Mouse (Mus musculus): ENCODE measurements at regions not wholly inside any gene's neighbourhood (a gene's known extent, or its start where the extent isn't known, plus 50 kb on each side); places are given as distances from the start of the nearest gene placed in this dataset.
A peak's percentile ranks its signal among the peaks of the same experiment; 100 is the strongest.

DNA sequence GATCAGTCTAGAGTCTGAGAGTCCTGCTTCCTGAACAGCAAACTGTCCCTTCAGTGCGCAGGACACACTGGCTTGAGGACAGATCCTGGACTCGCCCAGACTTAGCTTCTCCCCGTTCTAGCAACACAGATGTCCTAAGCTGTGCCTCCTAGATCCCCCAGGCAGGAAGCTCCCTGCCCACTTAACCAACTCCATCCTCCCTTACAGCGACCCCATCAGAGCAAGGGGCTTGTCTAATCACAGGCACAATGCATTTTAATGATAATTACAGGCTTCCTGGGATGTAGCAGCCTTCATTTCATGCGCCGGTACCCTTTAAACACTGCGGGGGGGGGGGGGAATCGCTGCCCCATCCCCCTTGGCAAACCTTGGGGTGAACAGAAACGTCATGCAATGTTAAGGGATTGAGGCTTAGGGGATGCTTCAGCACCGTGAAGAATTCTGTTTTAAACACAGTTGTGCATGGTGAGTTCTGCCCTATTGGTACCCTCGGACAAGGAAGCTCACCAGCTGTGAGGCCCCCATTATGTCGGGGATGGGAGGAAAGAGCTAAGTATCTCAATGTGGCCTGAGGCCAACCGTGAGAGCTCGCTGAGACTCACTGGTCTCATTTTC lies 213.9 kb upstream of the Ajap1 start:
- H3K4me2 ChIP-seq (replicated peaks; ENCODE audit: low read depth, low read length), result no peak overlapping the region
- no peaks in the 10 kb centered on the region for H3K36me3 ChIP-seq (ENCODE audit: insufficient read depth, low read length)
- no peaks in the 10 kb centered on the region for H3K27me3 ChIP-seq (ENCODE audit: insufficient read depth, low read length)
- H3K27ac ChIP-seq (ENCODE audit: low read length), result no peak overlapping the region
- H3K4me1 ChIP-seq (ENCODE audit: insufficient read depth, low read length), result no peaks in the 10 kb centered on the region
- H3K9me3 ChIP-seq (ENCODE audit: low read length), result no peaks in the 10 kb centered on the region
- H3K4me3 ChIP-seq (ENCODE audit: low read length), result no peak overlapping the region
- H3K9ac ChIP-seq (replicated peaks; ENCODE audit: low read length), result no peak overlapping the region
- no peak for ATAC-seq (ENCODE audit: low FRiP score, low TSS enrichment)
- WGBS, result 25% methylated on average over 14 of the region's 14 CpGs

DNA sequence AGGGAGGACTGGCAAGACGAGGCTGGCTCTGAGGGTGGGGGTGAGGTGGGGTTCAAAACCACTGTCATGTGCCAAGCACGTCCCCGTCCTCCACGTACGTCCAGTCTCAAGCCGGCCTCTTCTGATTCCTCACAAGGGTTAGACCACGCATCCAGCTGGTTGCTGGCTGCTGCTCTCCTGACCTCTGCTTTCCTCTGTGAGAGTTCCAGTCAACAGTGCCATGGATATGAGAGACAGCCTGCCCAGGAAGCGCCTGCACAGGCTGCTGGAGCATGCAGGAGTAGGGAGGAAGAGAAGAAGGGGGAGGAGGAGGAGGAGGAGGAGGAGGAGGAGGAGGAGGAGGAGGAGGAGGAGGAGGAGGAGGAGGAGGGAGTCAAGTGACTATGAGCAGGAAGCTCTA lies 224.6 kb upstream of the Ajap1 start:
- no peaks in the 10 kb centered on the region for H3K9me3 ChIP-seq (ENCODE audit: low read length)
- no peaks in the 10 kb centered on the region for H3K27me3 ChIP-seq (ENCODE audit: insufficient read depth, low read length)
- H3K4me2 ChIP-seq (replicated peaks; ENCODE audit: low read depth, low read length), result no peak overlapping the region
- H3K36me3 ChIP-seq (ENCODE audit: insufficient read depth, low read length), result no peaks in the 10 kb centered on the region
- WGBS, result 34% methylated on average over 7 of the region's 8 CpGs
- peak; percentile 67; the same call in 1 of the 2 replicates for ATAC-seq (ENCODE audit: low FRiP score, low TSS enrichment)
- peaks cover 6% of the 10 kb centered on the region; the same call in 1 of the 2 replicates for H3K4me1 ChIP-seq (ENCODE audit: insufficient read depth, low read length)
- H3K4me3 ChIP-seq (ENCODE audit: low read length), result no peak overlapping the region
- H3K9ac ChIP-seq (replicated peaks; ENCODE audit: low read length), result no peak overlapping the region
- no peak overlapping the region for H3K27ac ChIP-seq (ENCODE audit: low read length)

DNA sequence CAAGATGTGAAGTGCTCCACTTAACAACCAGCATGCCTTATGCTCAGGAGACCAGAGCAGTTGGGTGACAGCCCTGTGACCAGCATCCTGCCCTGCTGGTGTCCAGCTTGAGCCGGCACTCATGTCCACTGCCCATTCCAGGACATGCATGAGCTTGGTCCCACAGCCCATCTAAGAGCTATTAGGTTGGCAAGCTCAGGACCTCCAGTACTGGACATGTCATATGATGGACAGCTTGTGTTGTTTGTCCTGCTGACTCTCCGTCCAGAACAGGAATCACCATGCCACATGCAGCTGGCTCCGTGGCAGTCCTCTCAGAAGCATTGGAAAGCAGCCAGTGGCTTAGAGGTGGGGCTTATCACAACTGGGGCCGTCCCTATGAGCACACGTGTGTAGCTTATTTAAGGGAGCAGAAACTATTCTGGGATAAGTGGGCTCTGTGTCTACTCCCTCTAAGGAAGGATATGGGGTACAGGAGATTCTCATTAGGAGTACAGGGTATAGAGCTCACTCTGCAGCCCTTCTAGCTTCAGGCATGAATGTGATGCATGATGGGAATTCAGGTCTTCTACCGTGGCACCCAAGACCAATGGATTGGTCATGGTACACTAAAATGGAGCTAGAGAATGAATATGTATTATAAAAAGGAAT lies 232.5 kb upstream of the Ajap1 start:
- Histone ChIP-seq H3K9me3 (ENCODE audit: low read length) (no peaks in the 10 kb centered on the region), H3K4me2 (replicated peaks; ENCODE audit: low read depth, low read length) (no peak overlapping the region), H3K36me3 (ENCODE audit: insufficient read depth, low read length) (no peaks in the 10 kb centered on the region), H3K4me1 (ENCODE audit: insufficient read depth, low read length) (no peaks in the 10 kb centered on the region), H3K9ac (replicated peaks; ENCODE audit: low read length) (no peak overlapping the region), H3K27me3 (ENCODE audit: insufficient read depth, low read length) (no peaks in the 10 kb centered on the region), H3K4me3 (ENCODE audit: low read length) (no peak overlapping the region), H3K27ac (ENCODE audit: low read length) (no peak overlapping the region)
- ATAC-seq (ENCODE audit: low FRiP score, low TSS enrichment), result no peak
- 56% methylated on average over 6 of the region's 6 CpGs for WGBS

- Histone ChIP-seq H3K9ac (replicated peaks; ENCODE audit: low read length) (no peak overlapping the region), H3K4me3 (ENCODE audit: low read length) (no peak overlapping the region), H3K27me3 (ENCODE audit: insufficient read depth, low read length) (no peaks in the 10 kb centered on the region), H3K27ac (ENCODE audit: low read length) (no peak overlapping the region), H3K4me1 (ENCODE audit: insufficient read depth, low read length) (no peaks in the 10 kb centered on the region), H3K9me3 (ENCODE audit: low read length) (no peaks in the 10 kb centered on the region), H3K4me2 (replicated peaks; ENCODE audit: low read depth, low read length) (no peak overlapping the region), H3K36me3 (ENCODE audit: insufficient read depth, low read length) (no peaks in the 10 kb centered on the region)
- ATAC-seq (ENCODE audit: low FRiP score, low TSS enrichment), result no peak
- 76% methylated on average over 12 of the region's 12 CpGs for WGBS
These were observed 234.7 kb upstream of the Ajap1 start for GRCm38 (mm10) chr4:153717273-153717672.

GRCm38 (mm10) chr4:153724045-153724444 lies 233.0 kb upstream of the A430005L14Rik start:
- H3K9ac ChIP-seq (replicated peaks; ENCODE audit: low read length), result no peak overlapping the region

GRCm38 (mm10) chr4:153727273-153727672 lies 229.8 kb upstream of the A430005L14Rik start:
- no peaks in the 10 kb centered on the region for H3K27me3 ChIP-seq (ENCODE audit: insufficient read depth, low read length)
- no peaks in the 10 kb centered on the region for H3K9me3 ChIP-seq (ENCODE audit: low read length)
- H3K4me2 ChIP-seq (replicated peaks; ENCODE audit: low read depth, low read length), result no peak overlapping the region
- 45% methylated on average over 10 of the region's 10 CpGs for WGBS
- no peak for ATAC-seq (ENCODE audit: low FRiP score, low TSS enrichment)
- H3K4me3 ChIP-seq (ENCODE audit: low read length), result no peak overlapping the region
- H3K9ac ChIP-seq (replicated peaks; ENCODE audit: low read length), result no peak overlapping the region
- H3K36me3 ChIP-seq (ENCODE audit: insufficient read depth, low read length), result no peaks in the 10 kb centered on the region
- H3K4me1 ChIP-seq (ENCODE audit: insufficient read depth, low read length), result peaks cover 19% of the 10 kb centered on the region
- no peak overlapping the region for H3K27ac ChIP-seq (ENCODE audit: low read length)

More at GRCm38 (mm10) chr4:153724045-153724444, 233.0 kb upstream of the A430005L14Rik start:
- Histone ChIP-seq H3K4me1 (ENCODE audit: insufficient read depth, low read length) (peaks cover 17% of the 10 kb centered on the region), H3K4me2 (replicated peaks; ENCODE audit: low read depth, low read length) (no peak overlapping the region), H3K36me3 (ENCODE audit: insufficient read depth, low read length) (no peaks in the 10 kb centered on the region), H3K9me3 (ENCODE audit: low read length) (no peaks in the 10 kb centered on the region), H3K27ac (ENCODE audit: low read length) (no peak overlapping the region), H3K4me3 (ENCODE audit: low read length) (no peak overlapping the region), H3K27me3 (ENCODE audit: insufficient read depth, low read length) (no peaks in the 10 kb centered on the region)
- WGBS, result 80% methylated on average over 14 of the region's 14 CpGs
- no peak for ATAC-seq (ENCODE audit: low FRiP score, low TSS enrichment)

GRCm38 (mm10) chr4:153727896-153728422 lies 229.1 kb upstream of the A430005L14Rik start:
- 29% methylated on average over 10 of the region's 10 CpGs for WGBS
- peaks cover 19% of the 10 kb centered on the region for H3K4me1 ChIP-seq (ENCODE audit: insufficient read depth, low read length)
- ATAC-seq (ENCODE audit: low FRiP score, low TSS enrichment), result peak; percentile 60; the same call in 1 of the 2 replicates
- no peak overlapping the region for H3K4me3 ChIP-seq (ENCODE audit: low read length)
- H3K36me3 ChIP-seq (ENCODE audit: insufficient read depth, low read length), result no peaks in the 10 kb centered on the region
- no peak overlapping the region for H3K4me2 ChIP-seq (replicated peaks; ENCODE audit: low read depth, low read length)
- no peaks in the 10 kb centered on the region for H3K9me3 ChIP-seq (ENCODE audit: low read length)
- no peak overlapping the region for H3K27ac ChIP-seq (ENCODE audit: low read length)
- H3K27me3 ChIP-seq (ENCODE audit: insufficient read depth, low read length), result no peaks in the 10 kb centered on the region
- H3K9ac ChIP-seq (replicated peaks; ENCODE audit: low read length), result no peak overlapping the region

DNA sequence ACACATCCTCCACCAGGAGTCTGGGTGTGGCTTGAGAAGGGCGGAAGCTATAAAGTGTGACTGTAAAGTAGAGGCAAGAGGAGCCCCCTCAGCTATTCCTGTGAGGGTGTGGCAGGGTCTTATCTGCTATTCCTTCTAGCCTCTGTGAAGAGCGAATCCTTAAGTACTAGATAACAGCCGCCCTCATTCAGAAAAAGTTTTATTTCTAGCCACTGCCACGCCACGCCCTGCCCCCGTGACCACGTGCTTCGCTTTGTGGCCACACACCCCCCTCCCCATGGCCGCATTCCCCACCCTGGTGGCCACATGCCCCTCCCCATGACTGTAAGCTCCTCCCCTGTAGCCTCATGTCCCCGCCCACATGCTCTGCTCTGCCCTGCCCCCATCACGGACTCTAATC lies 218.9 kb upstream of the A430005L14Rik start:
- H3K9ac ChIP-seq (replicated peaks; ENCODE audit: low read length), result no peak overlapping the region
- no peak overlapping the region for H3K4me2 ChIP-seq (replicated peaks; ENCODE audit: low read depth, low read length)
- no peak overlapping the region for H3K4me3 ChIP-seq (ENCODE audit: low read length)
- ATAC-seq (ENCODE audit: low FRiP score, low TSS enrichment), result no peak
- H3K27me3 ChIP-seq (ENCODE audit: insufficient read depth, low read length), result no peaks in the 10 kb centered on the region
- peaks cover 10% of the 10 kb centered on the region; the same call in 1 of the 2 replicates for H3K4me1 ChIP-seq (ENCODE audit: insufficient read depth, low read length)
- WGBS, result 75% methylated on average over 11 of the region's 11 CpGs
- H3K36me3 ChIP-seq (ENCODE audit: insufficient read depth, low read length), result no peaks in the 10 kb centered on the region
- no peaks in the 10 kb centered on the region for H3K9me3 ChIP-seq (ENCODE audit: low read length)
- H3K27ac ChIP-seq (ENCODE audit: low read length), result no peak overlapping the region

DNA sequence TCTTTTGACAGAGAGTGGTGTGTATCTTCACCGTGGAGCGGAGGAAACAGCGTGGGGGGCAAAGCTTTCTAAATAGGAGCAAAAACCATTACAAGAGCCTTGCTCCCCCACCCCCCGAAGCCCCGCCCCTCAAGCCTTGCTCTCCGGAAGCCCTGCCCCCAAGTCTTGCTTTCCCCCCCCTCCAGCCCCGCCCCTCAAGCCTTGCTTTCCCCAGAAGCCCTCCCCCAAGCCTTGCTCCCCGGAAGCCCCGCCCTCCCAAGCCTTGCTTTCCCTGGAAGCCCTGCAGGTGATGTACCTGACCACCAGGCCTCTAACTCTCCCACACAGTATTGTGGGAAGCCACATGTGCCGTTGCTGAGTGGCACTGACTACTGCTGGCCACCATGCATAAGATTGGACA lies 214.8 kb upstream of the A430005L14Rik start:
- H3K27ac ChIP-seq (ENCODE audit: low read length), result no peak overlapping the region
- no peaks in the 10 kb centered on the region for H3K27me3 ChIP-seq (ENCODE audit: insufficient read depth, low read length)
- H3K4me2 ChIP-seq (replicated peaks; ENCODE audit: low read depth, low read length), result no peak overlapping the region
- no peaks in the 10 kb centered on the region for H3K9me3 ChIP-seq (ENCODE audit: low read length)
- WGBS, result 93% methylated on average over 8 of the region's 10 CpGs
- ATAC-seq (ENCODE audit: low FRiP score, low TSS enrichment), result no peak
- H3K4me3 ChIP-seq (ENCODE audit: low read length), result no peak overlapping the region
- H3K9ac ChIP-seq (replicated peaks; ENCODE audit: low read length), result no peak overlapping the region
- H3K36me3 ChIP-seq (ENCODE audit: insufficient read depth, low read length), result no peaks in the 10 kb centered on the region
- H3K4me1 ChIP-seq (ENCODE audit: insufficient read depth, low read length), result peaks cover 10% of the 10 kb centered on the region; the same call in 1 of the 2 replicates

- no peak overlapping the region for H3K4me2 ChIP-seq (replicated peaks; ENCODE audit: low read depth, low read length)
- H3K27me3 ChIP-seq (ENCODE audit: insufficient read depth, low read length), result no peaks in the 10 kb centered on the region
- no peaks in the 10 kb centered on the region for H3K4me1 ChIP-seq (ENCODE audit: insufficient read depth, low read length)
- no peak overlapping the region for H3K4me3 ChIP-seq (ENCODE audit: low read length)
- no peaks in the 10 kb centered on the region for H3K9me3 ChIP-seq (ENCODE audit: low read length)
- H3K27ac ChIP-seq (ENCODE audit: low read length), result no peak overlapping the region
- ATAC-seq (ENCODE audit: low FRiP score, low TSS enrichment), result no peak
- WGBS, result 83% methylated on average over 6 of the region's 6 CpGs
- no peaks in the 10 kb centered on the region for H3K36me3 ChIP-seq (ENCODE audit: insufficient read depth, low read length)
- no peak overlapping the region for H3K9ac ChIP-seq (replicated peaks; ENCODE audit: low read length)
These were observed 204.2 kb upstream of the A430005L14Rik start for GRCm38 (mm10) chr4:153752791-153753190.
